Mouse (Mus musculus): ENCODE measurements at regions not wholly inside any gene's neighbourhood (a gene's known extent, or its start where the extent isn't known, plus 50 kb on each side); places are given as distances from the start of the nearest gene placed in this dataset.

DNA sequence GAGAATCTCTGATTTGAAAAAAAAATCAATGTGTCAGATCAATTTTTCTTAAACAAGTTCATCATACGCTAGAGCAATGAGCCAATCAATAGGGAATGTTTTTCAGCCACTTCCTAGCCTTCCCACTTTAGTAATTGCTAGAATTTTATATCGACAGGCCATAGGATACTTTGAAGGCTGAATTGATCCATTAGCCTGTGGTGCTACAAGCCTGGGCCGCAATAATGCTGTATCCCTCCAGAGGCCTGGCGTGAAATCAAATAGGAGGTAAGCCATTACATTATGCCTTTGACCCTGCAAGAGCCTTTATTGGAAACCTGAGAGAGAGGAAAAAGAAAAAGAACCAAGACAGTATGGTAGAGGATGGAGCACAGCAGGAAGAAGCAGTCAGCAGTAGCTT is 53.7 kb upstream of the Gm11232 start:
- DNase-seq (ENCODE audit: low spot score in 2 of 2): no peak

DNA sequence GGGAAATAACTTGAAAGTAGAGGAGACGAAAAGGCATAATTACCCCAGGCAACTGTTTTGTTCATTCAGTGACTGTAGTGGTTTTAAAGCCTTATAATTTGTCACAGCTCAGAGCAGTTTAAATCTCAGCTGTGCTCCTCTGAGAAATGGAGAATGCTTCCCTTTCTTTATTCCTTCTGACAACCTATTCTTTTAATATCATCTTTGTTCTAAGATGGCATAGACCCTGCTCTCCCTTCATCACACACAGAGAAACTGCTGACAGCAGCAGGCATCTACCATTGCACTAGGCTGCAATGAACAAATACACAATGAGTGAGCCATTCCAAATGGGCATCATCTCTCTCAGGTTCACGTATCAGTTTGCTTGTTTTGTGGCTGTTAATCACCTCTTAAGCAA is 50.5 kb upstream of the Gm11232 start:
- no peak for DNase-seq (ENCODE audit: low spot score in 2 of 2)

Measured in gastrocnemius, adult 8-10 months (tissue).